Mouse (Mus musculus): Measurements from ENCODE around the gene Krtap28-10. TPM values are rescaled to one million over a fixed set of nuclear protein-coding genes. Genes with fewer than 3 reads are reported as not detected.

Gene Krtap28-10
- polyA plus RNA-seq, 1 experiment: not detected

DNA sequence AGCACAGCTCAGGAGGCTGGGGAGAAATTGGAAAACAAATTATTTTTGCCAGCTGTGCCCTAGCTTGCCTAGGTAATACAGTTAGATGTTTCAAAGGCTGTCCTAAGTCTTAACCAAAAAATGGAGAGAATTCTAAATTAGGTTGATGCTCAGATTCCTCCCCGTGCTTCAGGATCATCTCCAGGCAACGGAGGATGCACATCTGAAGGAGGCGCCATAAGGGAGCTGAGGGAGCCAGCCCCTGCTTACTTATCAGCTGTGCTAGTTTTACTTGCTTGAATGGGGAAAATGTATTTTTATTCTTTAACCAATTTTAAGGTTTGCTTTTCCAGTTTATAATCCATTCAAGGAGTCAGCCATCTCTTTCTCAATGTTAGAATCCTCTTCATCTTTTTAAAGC lies 48.3 kb downstream of the Krtap28-10 start:
- no peak overlapping the region for H3K4me3 ChIP-seq (ENCODE audit: control insufficient read depth, insufficient read depth, low read length)
- no peaks in the 10 kb centered on the region for H3K36me3 ChIP-seq (ENCODE audit: control insufficient read depth, insufficient read depth, low read length)
- H3K27me3 ChIP-seq (ENCODE audit: control insufficient read depth, insufficient read depth, low read length): no peaks in the 10 kb centered on the region
- no peak for DNase-seq
- 93% methylated on average over 3 of the region's 3 CpGs for WGBS
- no peak overlapping the region for H3K27ac ChIP-seq (ENCODE audit: control insufficient read depth, insufficient read depth, low read length)
- no peaks in the 10 kb centered on the region for H3K4me1 ChIP-seq (replicated peaks; ENCODE audit: control insufficient read depth, insufficient read depth, low read length)
- TF ChIP-seq CTCF (IDR thresholded peaks at IDR 0.05; ENCODE audit: borderline replicate concordance, control insufficient read depth, extremely low read depth, insufficient read depth, low read length, poor library complexity) (no peak), POLR2A (IDR thresholded peaks at IDR 0.05; ENCODE audit: control insufficient read depth, extremely low read depth, insufficient read depth, low read length, poor library complexity) (no peak)

DNA sequence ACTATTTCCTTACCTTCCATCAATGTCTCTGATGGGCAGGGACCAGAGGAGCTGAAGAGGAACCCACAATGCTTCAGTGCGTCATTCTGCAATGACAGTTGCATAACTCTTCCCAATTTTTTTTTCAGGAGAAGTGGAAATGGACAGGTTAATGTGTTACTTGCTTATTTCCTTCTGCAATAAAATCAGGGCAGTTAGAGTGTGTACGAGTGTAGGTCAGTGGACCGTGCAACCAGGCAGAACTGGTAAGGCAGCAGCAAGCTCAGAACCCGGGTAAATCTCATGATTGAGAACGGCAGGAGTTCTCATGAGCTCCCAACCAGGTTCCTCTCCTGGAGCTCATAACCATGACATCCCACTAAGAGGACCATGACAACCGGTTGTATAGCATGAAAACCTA lies 50.2 kb downstream of the Krtap28-10 start:
- DNase-seq: no peak
- Histone ChIP-seq H3K27me3 (ENCODE audit: control insufficient read depth, insufficient read depth, low read length) (no peaks in the 10 kb centered on the region), H3K4me1 (replicated peaks; ENCODE audit: control insufficient read depth, insufficient read depth, low read length) (no peaks in the 10 kb centered on the region), H3K36me3 (ENCODE audit: control insufficient read depth, insufficient read depth, low read length) (no peaks in the 10 kb centered on the region), H3K4me3 (ENCODE audit: control insufficient read depth, insufficient read depth, low read length) (no peak overlapping the region), H3K27ac (ENCODE audit: control insufficient read depth, insufficient read depth, low read length) (no peak overlapping the region)
- 92% methylated on average over 6 of the region's 6 CpGs for WGBS
- TF ChIP-seq CTCF (IDR thresholded peaks at IDR 0.05; ENCODE audit: borderline replicate concordance, control insufficient read depth, extremely low read depth, insufficient read depth, low read length, poor library complexity): no peak
- TF ChIP-seq POLR2A (IDR thresholded peaks at IDR 0.05; ENCODE audit: control insufficient read depth, extremely low read depth, insufficient read depth, low read length, poor library complexity): no peak

DNA sequence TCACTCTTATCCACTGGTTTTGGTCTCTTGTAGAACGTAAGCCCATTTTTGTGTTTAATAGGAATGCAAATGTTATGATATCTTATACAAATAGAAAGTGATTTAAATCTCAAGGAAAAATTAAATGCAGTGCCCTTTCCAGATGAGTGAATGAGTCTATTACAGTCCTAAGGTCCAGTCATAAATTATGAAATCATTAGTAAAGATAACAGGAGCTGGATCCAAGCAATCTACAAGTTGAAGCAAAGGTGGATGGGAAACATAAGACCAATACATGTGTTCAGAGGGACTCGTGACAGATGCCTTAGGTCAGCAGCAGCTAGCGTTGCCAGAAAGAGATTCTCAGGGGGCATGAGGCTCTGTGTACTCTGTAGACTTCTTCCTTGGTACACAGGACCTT lies 50.7 kb downstream of the Krtap28-10 start:
- no peak overlapping the region for H3K4me3 ChIP-seq (ENCODE audit: control insufficient read depth, insufficient read depth, low read length)
- H3K36me3 ChIP-seq (ENCODE audit: control insufficient read depth, insufficient read depth, low read length): no peaks in the 10 kb centered on the region
- no peaks in the 10 kb centered on the region for H3K4me1 ChIP-seq (replicated peaks; ENCODE audit: control insufficient read depth, insufficient read depth, low read length)
- H3K27me3 ChIP-seq (ENCODE audit: control insufficient read depth, insufficient read depth, low read length): no peaks in the 10 kb centered on the region
- no peak for DNase-seq
- WGBS: 89% methylated on average over 3 of the region's 3 CpGs
- TF ChIP-seq POLR2A (IDR thresholded peaks at IDR 0.05; ENCODE audit: control insufficient read depth, extremely low read depth, insufficient read depth, low read length, poor library complexity): no peak
- TF ChIP-seq CTCF (IDR thresholded peaks at IDR 0.05; ENCODE audit: borderline replicate concordance, control insufficient read depth, extremely low read depth, insufficient read depth, low read length, poor library complexity): no peak
- no peak overlapping the region for H3K27ac ChIP-seq (ENCODE audit: control insufficient read depth, insufficient read depth, low read length)

Other genes starting within 250 kb of the Krtap28-10 start
- 69.0 and 75.4 TPM in 2 replicates for gene Agfg1, start 203.0 kb downstream of the Krtap28-10 start, polyA plus RNA-seq (2012; rRNA removed)
- gene A030005L19Rik, start 129.2 kb downstream of the Krtap28-10 start, polyA plus RNA-seq (2012; rRNA removed): 0.98 and 1.0 TPM in 2 replicates
- gene A030014E15Rik, start 117.6 kb downstream of the Krtap28-10 start, polyA plus RNA-seq (2012; rRNA removed): not detected in 2 replicates
- gene Gm6217, start 111.1 kb downstream of the Krtap28-10 start, polyA plus RNA-seq (2012; rRNA removed): not detected in 2 replicates
- gene A030003K21Rik, start 99.1 kb downstream of the Krtap28-10 start, polyA plus RNA-seq (2012; rRNA removed): not detected in 2 replicates
- not detected in 2 replicates for gene Gm7544, start 86.5 kb downstream of the Krtap28-10 start, polyA plus RNA-seq (2012; rRNA removed)
- gene Gm47955, start 82.2 kb downstream of the Krtap28-10 start, polyA plus RNA-seq (2012; rRNA removed): not detected in 2 replicates
- gene Gm47959, start 41.9 kb downstream of the Krtap28-10 start, polyA plus RNA-seq (2012; rRNA removed): not detected in 2 replicates
- 0.06 and 0.07 TPM in 2 replicates for gene Slc19a3, start 4.0 kb downstream of the Krtap28-10 start, polyA plus RNA-seq (2012; rRNA removed)
- gene Gm47969, start 2.5 kb upstream of the Krtap28-10 start, polyA plus RNA-seq (2012; rRNA removed): not detected in 2 replicates
- gene A030005K14Rik, start 16.9 kb upstream of the Krtap28-10 start, polyA plus RNA-seq (2012; rRNA removed): not detected in 2 replicates
- not detected in 2 replicates for gene Krtap28-13, start 18.4 kb upstream of the Krtap28-10 start, polyA plus RNA-seq (2012; rRNA removed)
- 14.3 and 16.7 TPM in 2 replicates for gene Ccl20, start 74.3 kb upstream of the Krtap28-10 start, polyA plus RNA-seq (2012; rRNA removed)
- not detected in 2 replicates for gene Daw1, start 117.3 kb upstream of the Krtap28-10 start, polyA plus RNA-seq (2012; rRNA removed)

Data from thymus, adult 2 months (tissue).